Mouse (Mus musculus): ENCODE data around the gene Ets1.

- TF ChIP-seq CTCF (IDR thresholded peaks at IDR 0.05; ENCODE audit: low read depth) (no peak), EP300 (optimal IDR thresholded peaks at IDR 0.05) (no peak)
Observed at GRCm38 (mm10) chr9:32761326-32761725, 125.3 kb downstream of the Ets1 start.

Data from stomach, postnatal 0 days (tissue).